Mouse (Mus musculus) kidney, postnatal 4 days (tissue): ENCODE measurements at regions not wholly inside any gene's neighbourhood (a gene's known extent, or its start where the extent isn't known, plus 50 kb on each side); places are given as distances from the start of the nearest gene placed in this dataset.

Experiments
- DNase-seq, 2 experiments: peaks; one replicate each; pipeline ENCODE4 v3.0.0; 2021; ENCODE audit warnings: mixed read lengths in 2 of 2

- no peak for DNase-seq
These were observed 51.0 kb upstream of the Mrps10 start for GRCm38 (mm10) chr17:47317651-47318050.

- no peak for DNase-seq
These were observed 55.5 kb upstream of the Mrps10 start for GRCm38 (mm10) chr17:47313162-47313561.

- no peak for DNase-seq
These were observed 57.4 kb upstream of the Mrps10 start for GRCm38 (mm10) chr17:47311272-47311671.

- no peak for DNase-seq
These were observed 62.5 kb upstream of the Mrps10 start for GRCm38 (mm10) chr17:47306027-47306761.

GRCm38 (mm10) chr17:47304463-47305199, 64.1 kb upstream of the Mrps10 start:
- DNase-seq: no peak

GRCm38 (mm10) chr17:47303600-47303999, 65.1 kb upstream of the Mrps10 start:
- DNase-seq: no peak

GRCm38 (mm10) chr17:47298396-47298919, 70.2 kb upstream of the Mrps10 start:
- DNase-seq: no peak

GRCm38 (mm10) chr17:47297965-47298364, 70.7 kb upstream of the Mrps10 start:
- DNase-seq: peak; percentile 47 to 59

GRCm38 (mm10) chr17:47296709-47297450, 71.8 kb upstream of the Mrps10 start:
- DNase-seq: no peak

- peak; percentile 62 to 71 for DNase-seq
These were observed 73.2 kb upstream of the Mrps10 start for GRCm38 (mm10) chr17:47295315-47296011.

- peak; percentile 40 to 56 for DNase-seq
These were observed 74.6 kb upstream of the Mrps10 start for GRCm38 (mm10) chr17:47294091-47294534.

- DNase-seq: no peak
These were observed 75.5 kb upstream of the Mrps10 start for GRCm38 (mm10) chr17:47293178-47293577.

- DNase-seq: no peak
These were observed 77.1 kb upstream of the Mrps10 start for GRCm38 (mm10) chr17:47291558-47291957.

GRCm38 (mm10) chr17:47285616-47286015, 83.1 kb upstream of the Mrps10 start:
- no peak for DNase-seq

- no peak for DNase-seq
These were observed 84.5 kb upstream of the Mrps10 start for GRCm38 (mm10) chr17:47284236-47284635.

GRCm38 (mm10) chr17:47283158-47283557, 85.5 kb upstream of the Mrps10 start:
- DNase-seq: no peak

- DNase-seq: peak; percentile 26 to 51
These were observed 86.2 kb upstream of the Mrps10 start for GRCm38 (mm10) chr17:47282476-47282875.

- DNase-seq: no peak
These were observed 90.8 kb upstream of the Mrps10 start for GRCm38 (mm10) chr17:47277890-47278289.

- no peak for DNase-seq
These were observed 92.0 kb upstream of the Mrps10 start for GRCm38 (mm10) chr17:47276639-47277038.

- DNase-seq: peak; percentile 56 to 71
These were observed 92.8 kb upstream of the Mrps10 start for GRCm38 (mm10) chr17:47275796-47276311.

GRCm38 (mm10) chr17:47273309-47273708, 95.4 kb upstream of the Mrps10 start:
- no peak for DNase-seq

GRCm38 (mm10) chr17:47271979-47272677, 96.6 kb upstream of the Mrps10 start:
- peak; percentile 69 to 78 for DNase-seq
